Mouse (Mus musculus) inflammation-experienced regulatory T-cells, adult 16 weeks (primary cell): ENCODE data around the gene Btg1-ps1. TPM values are rescaled to one million over a fixed set of nuclear protein-coding genes. Genes with fewer than 3 reads are reported as not detected.

Source experiments
- polyA plus RNA-seq: library from polyadenylated mRNA; unstranded; fragments of 100-300 nt; shearing (Covaris generic); gene quantifications from one replicate; pipeline ENCODE4 v1.2.1, GENCODE M21; 2017

Gene Btg1-ps1
- not detected for polyA plus RNA-seq

GRCm38 (mm10) chrX:38018597-38018996 lies at the start of gene Btg1-ps1:
Btg1-ps1 (minus strand) TSS chrX:38018815.

DNA sequence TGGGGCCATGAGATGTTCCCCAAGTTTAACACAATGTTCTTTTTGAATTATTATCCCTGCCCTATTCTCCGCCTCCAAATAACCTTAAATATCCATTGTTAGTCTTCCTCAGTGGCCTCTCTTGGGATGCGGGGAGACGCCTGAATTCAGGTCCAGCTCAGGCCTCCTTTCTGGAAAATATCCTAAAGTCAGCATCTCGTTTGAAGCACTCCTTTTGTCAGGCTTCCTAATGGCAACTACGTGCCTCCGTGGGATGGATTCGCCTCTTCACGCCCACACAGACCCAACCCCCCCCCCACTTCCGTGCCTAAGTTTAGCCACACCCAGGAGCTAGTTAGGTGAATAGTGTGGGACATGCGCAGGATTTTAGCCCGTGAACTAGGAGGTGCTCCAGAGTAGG lies 47.6 kb upstream of the Btg1-ps1 start, which contains the start of gene Rhox10:
Gene Rhox10 (plus strand): TSS at position 301 of the 400 bp plus-strand sequence.

GRCm38 (mm10) chrX:38043014-38043413 lies 24.4 kb upstream of the Btg1-ps1 start, which contains the start of gene Btg1-ps2:
Btg1-ps2 (minus strand) TSS chrX:38043114.

Other genes with a start within 250 kb of the Btg1-ps1 start
- not detected for gene Rhox5, start 214.0 kb downstream of the Btg1-ps1 start, polyA plus RNA-seq
- not detected for gene Rhox6, start 191.9 kb downstream of the Btg1-ps1 start, polyA plus RNA-seq
- not detected for gene Rhox7a, start 187.1 kb downstream of the Btg1-ps1 start, polyA plus RNA-seq
- gene Rhox8, start 139.9 kb downstream of the Btg1-ps1 start, polyA plus RNA-seq: not detected
- not detected for gene Rhox7b, start 121.6 kb downstream of the Btg1-ps1 start, polyA plus RNA-seq
- not detected for gene Rhox9, start 117.0 kb downstream of the Btg1-ps1 start, polyA plus RNA-seq
- gene Btg1-ps2, start 24.3 kb upstream of the Btg1-ps1 start, polyA plus RNA-seq: not detected
- gene Rhox10, start 47.7 kb upstream of the Btg1-ps1 start, polyA plus RNA-seq: not detected
- not detected for gene Rhox11, start 66.3 kb upstream of the Btg1-ps1 start, polyA plus RNA-seq
- gene Rhox12, start 92.1 kb upstream of the Btg1-ps1 start, polyA plus RNA-seq: not detected
- gene Rhox13, start 102.4 kb upstream of the Btg1-ps1 start, polyA plus RNA-seq: not detected
- 1.1 TPM for gene Zbtb33, start 171.0 kb upstream of the Btg1-ps1 start, polyA plus RNA-seq
- 1.2 TPM for gene Tmem255a, start 233.6 kb upstream of the Btg1-ps1 start, polyA plus RNA-seq